Mouse (Mus musculus): ENCODE measurements around the gene Rprd1b. TPM values are rescaled to one million over a fixed set of nuclear protein-coding genes. Genes with fewer than 3 reads are reported as not detected.
A peak's percentile ranks its signal among the peaks of the same experiment; 100 is the strongest.

Gene Rprd1b
- polyA plus RNA-seq, 1 experiment = 20.8 TPM

DNA sequence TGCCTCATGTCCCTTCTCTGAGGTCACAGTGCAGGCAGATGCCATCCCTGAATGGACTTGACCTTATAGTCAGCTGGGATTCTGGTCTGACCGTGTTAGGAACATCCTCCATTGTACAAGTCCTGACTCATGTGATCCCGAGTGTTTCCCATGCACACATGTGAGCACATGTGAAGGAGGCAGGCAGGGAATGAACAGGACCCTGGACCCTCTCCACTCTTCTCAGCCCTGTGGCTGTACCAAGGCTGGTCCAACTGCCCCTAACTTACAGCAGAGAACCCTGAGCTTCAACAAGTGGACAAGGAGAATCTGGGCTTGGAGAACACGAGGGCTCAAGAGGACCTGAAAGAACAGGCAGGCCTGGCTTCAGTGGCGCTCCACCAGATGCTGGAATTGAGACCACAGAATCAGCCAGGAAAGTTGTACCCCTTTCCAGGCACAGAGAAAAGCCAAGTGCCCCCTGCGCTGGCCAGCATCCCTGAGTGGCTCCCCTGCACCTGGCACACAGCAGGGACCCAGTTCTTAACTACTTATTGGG is 117.3 kb downstream of the Rprd1b start:
- H3K4me3 ChIP-seq (ENCODE audit: insufficient read depth, low read length) = peak overlapping the region; percentile 27; the same call in 1 of the 2 replicates
- H3K27ac ChIP-seq (ENCODE audit: insufficient read depth, low read length) = no peak overlapping the region
- H3K4me1 ChIP-seq (ENCODE audit: control insufficient read depth, insufficient read depth, low read length) = no peaks in the 10 kb centered on the region
- no peak for TF ChIP-seq CTCF (IDR thresholded peaks at IDR 0.05; ENCODE audit: borderline replicate concordance, insufficient read depth, low read length)
- TF ChIP-seq POLR2A (IDR thresholded peaks at IDR 0.05; ENCODE audit: low read depth, low read length) = no peak

- TF ChIP-seq CTCF (IDR thresholded peaks at IDR 0.05; ENCODE audit: borderline replicate concordance, insufficient read depth, low read length) = peak; percentile 33; the same call in 1 of the 2 replicates
- peak; percentile 57; the same call in 1 of the 2 replicates for TF ChIP-seq POLR2A (IDR thresholded peaks at IDR 0.05; ENCODE audit: low read depth, low read length)
- H3K4me3 ChIP-seq (ENCODE audit: insufficient read depth, low read length) = peak within 1 kb of the TSS; percentile 27
- no peak within 1 kb of the TSS for H3K27ac ChIP-seq (ENCODE audit: insufficient read depth, low read length)
Observed at GRCm38 (mm10) chr2:158146223-158146622, 117.9 kb downstream of the Rprd1b start, which contains the start of gene Tgm2. TSS of gene Tgm2 (minus strand) at chr2:158146436.

GRCm38 (mm10) chr2:158146971-158147370 is 118.7 kb downstream of the Rprd1b start:
- TF ChIP-seq POLR2A (IDR thresholded peaks at IDR 0.05; ENCODE audit: low read depth, low read length) (no peak), CTCF (IDR thresholded peaks at IDR 0.05; ENCODE audit: borderline replicate concordance, insufficient read depth, low read length) (no peak)
- H3K27ac ChIP-seq (ENCODE audit: insufficient read depth, low read length) = no peak overlapping the region
- H3K4me1 ChIP-seq (ENCODE audit: control insufficient read depth, insufficient read depth, low read length) = no peaks in the 10 kb centered on the region
- no peak overlapping the region for H3K4me3 ChIP-seq (ENCODE audit: insufficient read depth, low read length)

More at GRCm38 (mm10) chr2:158146223-158146622, 117.9 kb downstream of the Rprd1b start, which contains the start of gene Tgm2:
- H3K4me1 ChIP-seq (ENCODE audit: control insufficient read depth, insufficient read depth, low read length) = no peaks in the 10 kb centered on the region

DNA sequence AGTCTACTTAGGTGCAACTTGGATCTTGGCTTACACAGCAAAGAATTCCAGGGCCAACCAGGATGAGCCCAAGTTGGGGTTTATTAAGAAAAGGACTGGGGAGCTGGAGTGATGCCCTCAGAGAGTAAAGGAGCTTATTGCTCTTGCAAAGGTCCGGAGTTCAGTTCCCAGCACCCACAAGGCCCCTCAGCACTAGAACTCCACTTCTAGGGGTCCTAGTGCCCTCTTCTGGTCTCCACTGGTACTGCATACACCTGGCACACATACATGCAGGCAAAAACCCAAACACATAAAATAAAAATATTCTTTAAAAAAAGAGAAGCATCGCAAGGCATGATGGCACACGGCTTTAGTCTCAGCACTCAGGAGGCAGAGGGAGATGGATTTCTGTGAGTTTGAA is 122.8 kb downstream of the Rprd1b start:
- no peak for TF ChIP-seq CTCF (IDR thresholded peaks at IDR 0.05; ENCODE audit: borderline replicate concordance, insufficient read depth, low read length)
- TF ChIP-seq POLR2A (IDR thresholded peaks at IDR 0.05; ENCODE audit: low read depth, low read length) = no peak
- Histone ChIP-seq H3K27ac (ENCODE audit: insufficient read depth, low read length) (no peak overlapping the region), H3K4me1 (ENCODE audit: control insufficient read depth, insufficient read depth, low read length) (peaks cover 10% of the 10 kb centered on the region), H3K4me3 (ENCODE audit: insufficient read depth, low read length) (no peak overlapping the region)

DNA sequence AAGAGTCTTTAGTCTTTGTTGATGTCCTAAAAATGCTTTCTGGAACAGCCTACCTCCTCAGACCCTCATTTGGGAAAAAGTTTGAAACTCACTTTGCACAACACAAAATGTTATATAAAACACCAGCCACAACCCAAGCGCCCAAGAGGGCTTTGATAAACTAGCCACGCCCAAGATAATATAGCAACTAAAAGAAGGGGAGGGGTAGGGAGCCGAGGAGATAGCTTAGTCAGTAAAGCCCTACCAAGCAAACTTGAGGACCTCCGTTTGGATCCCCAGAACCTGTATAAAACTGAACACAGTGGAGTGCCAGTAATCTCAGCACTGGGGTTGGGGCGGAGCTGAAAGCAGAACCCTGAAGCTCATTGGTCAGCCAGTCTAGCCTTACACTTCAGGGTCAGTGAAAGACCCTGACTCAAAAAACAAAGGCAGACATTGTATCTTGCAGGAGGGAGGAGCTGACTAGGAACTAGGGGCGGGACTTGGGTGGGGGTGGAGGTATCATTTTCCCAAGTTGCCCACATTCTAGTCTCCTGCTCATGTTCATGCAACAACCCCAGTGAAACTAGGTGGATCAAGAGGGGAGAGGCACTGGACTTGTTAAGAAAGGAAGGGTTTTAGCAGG is 124.5 kb downstream of the Rprd1b start:
- H3K4me3 ChIP-seq (ENCODE audit: insufficient read depth, low read length) = no peak overlapping the region
- H3K27ac ChIP-seq (ENCODE audit: insufficient read depth, low read length) = no peak overlapping the region
- H3K4me1 ChIP-seq (ENCODE audit: control insufficient read depth, insufficient read depth, low read length) = peaks cover 10% of the 10 kb centered on the region
- TF ChIP-seq POLR2A (IDR thresholded peaks at IDR 0.05; ENCODE audit: low read depth, low read length) = no peak
- no peak for TF ChIP-seq CTCF (IDR thresholded peaks at IDR 0.05; ENCODE audit: borderline replicate concordance, insufficient read depth, low read length)

DNA sequence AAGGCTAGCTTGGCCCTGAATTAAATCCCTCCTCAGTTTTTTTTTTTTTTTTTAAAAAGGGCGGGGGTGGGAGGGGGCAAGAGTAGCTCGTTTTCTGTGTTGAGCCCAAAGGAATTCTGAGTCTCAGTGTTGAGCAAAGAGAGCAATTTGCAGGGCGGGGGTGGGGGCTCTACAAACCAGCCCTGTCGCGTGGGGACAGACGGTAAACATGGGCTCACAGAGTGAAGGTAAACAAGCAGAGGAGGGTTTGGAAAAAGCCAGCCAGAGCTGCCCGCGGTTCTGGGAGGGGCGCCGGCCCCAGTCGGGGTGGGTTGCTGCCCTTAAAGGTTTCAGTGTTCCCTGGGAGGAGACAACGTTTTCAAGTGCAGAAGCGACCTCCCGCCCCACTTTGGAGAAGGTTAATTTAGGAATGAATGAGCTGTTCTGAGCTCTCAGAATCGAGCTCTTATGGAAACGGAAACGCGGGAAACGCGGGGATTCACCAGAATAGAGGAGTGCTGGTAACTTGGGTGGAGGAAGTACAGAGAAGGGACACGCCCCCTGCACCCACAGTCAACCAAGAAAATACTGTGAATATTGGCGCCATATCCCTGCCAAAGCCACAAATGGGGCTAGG is 125.5 kb downstream of the Rprd1b start:
- TF ChIP-seq CTCF (IDR thresholded peaks at IDR 0.05; ENCODE audit: borderline replicate concordance, insufficient read depth, low read length) = no peak
- no peak for TF ChIP-seq POLR2A (IDR thresholded peaks at IDR 0.05; ENCODE audit: low read depth, low read length)
- Histone ChIP-seq H3K27ac (ENCODE audit: insufficient read depth, low read length) (peak overlapping the region; percentile 71), H3K4me1 (ENCODE audit: control insufficient read depth, insufficient read depth, low read length) (peaks cover 10% of the 10 kb centered on the region), H3K4me3 (ENCODE audit: insufficient read depth, low read length) (peak overlapping the region; percentile 38)

DNA sequence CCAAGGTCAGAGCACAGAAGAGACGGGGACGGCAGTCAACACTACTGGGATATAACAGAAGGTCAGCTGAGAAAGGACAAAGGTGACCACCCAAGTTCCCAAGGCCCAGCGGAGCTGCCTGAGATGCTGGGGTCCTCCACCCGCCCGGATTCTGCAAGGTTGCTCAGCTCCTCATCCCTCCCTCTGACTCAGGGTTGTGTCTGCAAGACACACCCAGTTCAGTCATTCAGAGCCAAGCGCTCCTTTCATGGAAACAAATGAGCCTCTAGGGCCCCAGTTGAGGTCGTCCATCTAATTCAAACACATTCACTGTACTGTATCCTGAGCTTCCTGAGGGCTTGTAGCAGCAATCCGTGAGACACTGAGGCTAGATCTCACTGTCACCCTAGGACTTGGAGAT is 126.3 kb downstream of the Rprd1b start:
- Histone ChIP-seq H3K27ac (ENCODE audit: insufficient read depth, low read length) (peak overlapping the region; percentile 71; the same call in 1 of the 2 replicates), H3K4me3 (ENCODE audit: insufficient read depth, low read length) (no peak overlapping the region), H3K4me1 (ENCODE audit: control insufficient read depth, insufficient read depth, low read length) (peaks cover 10% of the 10 kb centered on the region)
- TF ChIP-seq POLR2A (IDR thresholded peaks at IDR 0.05; ENCODE audit: low read depth, low read length) = no peak
- TF ChIP-seq CTCF (IDR thresholded peaks at IDR 0.05; ENCODE audit: borderline replicate concordance, insufficient read depth, low read length) = no peak

- TF ChIP-seq CTCF (IDR thresholded peaks at IDR 0.05; ENCODE audit: borderline replicate concordance, insufficient read depth, low read length) = no peak
- H3K27ac ChIP-seq (ENCODE audit: insufficient read depth, low read length) = no peak overlapping the region
- peaks cover 10% of the 10 kb centered on the region for H3K4me1 ChIP-seq (ENCODE audit: control insufficient read depth, insufficient read depth, low read length)
- no peak overlapping the region for H3K4me3 ChIP-seq (ENCODE audit: insufficient read depth, low read length)
Observed at GRCm38 (mm10) chr2:158155101-158155500, 126.8 kb downstream of the Rprd1b start.

GRCm38 (mm10) chr2:158155615-158156014 is 127.3 kb downstream of the Rprd1b start:
- no peak overlapping the region for H3K27ac ChIP-seq (ENCODE audit: insufficient read depth, low read length)
- TF ChIP-seq CTCF (IDR thresholded peaks at IDR 0.05; ENCODE audit: borderline replicate concordance, insufficient read depth, low read length) = no peak
- no peak for TF ChIP-seq POLR2A (IDR thresholded peaks at IDR 0.05; ENCODE audit: low read depth, low read length)
- H3K4me1 ChIP-seq (ENCODE audit: control insufficient read depth, insufficient read depth, low read length) = peaks cover 10% of the 10 kb centered on the region
- no peak overlapping the region for H3K4me3 ChIP-seq (ENCODE audit: insufficient read depth, low read length)

GRCm38 (mm10) chr2:158156487-158156886 is 128.2 kb downstream of the Rprd1b start:
- Histone ChIP-seq H3K4me1 (ENCODE audit: control insufficient read depth, insufficient read depth, low read length) (peaks cover 10% of the 10 kb centered on the region), H3K27ac (ENCODE audit: insufficient read depth, low read length) (no peak overlapping the region), H3K4me3 (ENCODE audit: insufficient read depth, low read length) (no peak overlapping the region)
- TF ChIP-seq CTCF (IDR thresholded peaks at IDR 0.05; ENCODE audit: borderline replicate concordance, insufficient read depth, low read length) (no peak), POLR2A (IDR thresholded peaks at IDR 0.05; ENCODE audit: low read depth, low read length) (no peak)
